Mouse (Mus musculus) kidney, embryonic 14.5 days (tissue): ENCODE measurements around the gene Snx29. TPM values are rescaled to one million over a fixed set of nuclear protein-coding genes. Genes with fewer than 3 reads are reported as not detected.

Source experiments
- ATAC-seq: fragments of 200-750 bp; cut with Nextera tagmentation; 2 replicates; pipeline ENCODE4 v1.8.0; 2017; ENCODE audit warnings: moderate number of reproducible peaks, mild to moderate bottlenecking, moderate TSS enrichment, moderate library complexity; ENCODE audit not compliant: low FRiP score, low TSS enrichment
- H3K27ac ChIP-seq: fragments of 300-500 bp; sonication (generic); 2 replicates; pipeline ENCODE4 v1.5.1; 2014; ENCODE audit warnings: low read depth, mild to moderate bottlenecking, low read length, moderate library complexity, mixed read lengths
- H3K27me3 ChIP-seq: fragments of 300-500 bp; sonication (generic); 2 replicates; pipeline ENCODE4 v1.6.1; 2014; ENCODE audit warnings: mild to moderate bottlenecking, low read length; ENCODE audit not compliant: control insufficient read depth, insufficient read depth
- H3K36me3 ChIP-seq: fragments of 300-500 bp; sonication (generic); 2 replicates; pipeline ENCODE4 v1.6.1; 2014; ENCODE audit warnings: low read length, mixed read lengths; ENCODE audit not compliant: control insufficient read depth, insufficient read depth
- H3K4me1 ChIP-seq: fragments of 300-500 bp; sonication (generic); 2 replicates; pipeline ENCODE4 v1.6.1; 2014; ENCODE audit warnings: low read length, mixed read lengths; ENCODE audit not compliant: control insufficient read depth, insufficient read depth
- H3K4me2 ChIP-seq: fragments of 300-500 bp; sonication (generic); replicated peaks from 2 replicates; pipeline ENCODE4 v1.6.1; 2014; ENCODE audit warnings: low read depth, mild to moderate bottlenecking, low read length
- H3K4me3 ChIP-seq: fragments of 300-500 bp; sonication (generic); 2 replicates; pipeline ENCODE4 v1.5.1; 2014; ENCODE audit warnings: mild to moderate bottlenecking, low read length
- H3K9ac ChIP-seq: fragments of 300-500 bp; sonication (generic); 2 replicates; pipeline ENCODE4 v1.6.1; 2014; ENCODE audit warnings: low read depth, mild to moderate bottlenecking, low read length, moderate library complexity
- H3K9me3 ChIP-seq: fragments of 300-500 bp; sonication (generic); 2 replicates; pipeline ENCODE4 v1.6.1; 2016; ENCODE audit warnings: low read length; ENCODE audit not compliant: control insufficient read depth
- WGBS: fragments of 180-500 bp; shearing (Covaris S2); extraction: QIAGEN DNeasy Blood & Tissue Kit; methylation state at CpG from one replicate; pipeline ENCODE4 v1.1.7; 2014; 5-methylcytosine and 5-hydroxymethylcytosine counted together
- polyA plus RNA-seq: library from polyadenylated mRNA; unstranded; fragments of >200 nt; fragmentation: Nextera tagmentation; extraction: Ambion mirVana; gene quantifications from 2 replicates; pipeline ENCODE4 v1.2.1, GENCODE M21; 2014

Gene Snx29
- polyA plus RNA-seq, 1 experiment from 2014 or later, result 17.7 TPM

- WGBS, result 72% methylated on average over 4 of the region's 4 CpGs
- Histone ChIP-seq H3K4me2 (no peak overlapping the region), H3K27ac (no peak overlapping the region), H3K27me3 (no peaks in the 10 kb centered on the region), H3K9ac (no peak overlapping the region), H3K36me3 (no peaks in the 10 kb centered on the region), H3K4me1 (no peaks in the 10 kb centered on the region), H3K4me3 (no peak overlapping the region), H3K9me3 (no peaks in the 10 kb centered on the region)
- no peak for ATAC-seq
These were observed 386.7 kb downstream of the Snx29 start for GRCm38 (mm10) chr16:11709382-11709781.

- Histone ChIP-seq H3K9ac (no peak overlapping the region), H3K4me1 (no peaks in the 10 kb centered on the region), H3K9me3 (no peaks in the 10 kb centered on the region), H3K27ac (no peak overlapping the region), H3K4me3 (no peak overlapping the region), H3K36me3 (no peaks in the 10 kb centered on the region), H3K4me2 (no peak overlapping the region), H3K27me3 (no peaks in the 10 kb centered on the region)
- no peak for ATAC-seq
- 57% methylated on average over 5 of the region's 5 CpGs for WGBS
These were observed 387.4 kb downstream of the Snx29 start for GRCm38 (mm10) chr16:11709999-11710667.

DNA sequence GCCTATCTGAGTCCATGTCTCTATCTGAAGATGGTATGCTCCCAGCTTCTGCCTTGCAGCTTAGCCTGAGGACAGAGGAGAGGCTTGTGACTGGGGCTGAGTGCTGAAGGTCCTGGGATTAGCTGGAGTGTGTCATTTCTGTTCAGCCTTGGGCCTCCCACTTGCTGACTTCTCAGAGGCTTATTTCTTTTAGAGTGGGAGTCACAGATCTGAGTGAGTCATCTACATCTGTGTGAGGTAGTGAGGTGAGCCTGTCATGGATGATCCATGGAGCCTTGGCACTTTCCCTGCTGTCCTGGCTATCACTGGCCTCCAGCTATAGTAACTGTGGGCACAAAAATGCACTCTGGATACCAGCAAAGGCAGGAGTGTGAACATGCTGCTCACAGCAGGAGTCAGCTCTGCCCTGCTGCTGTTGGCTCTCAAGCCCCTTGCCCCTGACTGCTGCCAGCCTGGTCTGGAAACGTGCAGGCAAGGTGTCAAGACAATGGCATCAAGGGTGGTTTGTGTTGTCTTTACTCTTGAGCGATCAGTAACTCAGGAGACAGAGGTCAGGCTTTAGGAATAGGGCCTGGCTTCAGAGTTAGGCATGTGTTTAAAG lies 390.7 kb downstream of the Snx29 start:
- Histone ChIP-seq H3K9ac (no peak overlapping the region), H3K4me2 (no peak overlapping the region), H3K4me1 (no peaks in the 10 kb centered on the region), H3K27me3 (no peaks in the 10 kb centered on the region), H3K27ac (no peak overlapping the region), H3K9me3 (no peaks in the 10 kb centered on the region), H3K36me3 (no peaks in the 10 kb centered on the region), H3K4me3 (no peak overlapping the region)
- ATAC-seq, result no peak
- 41% methylated on average over 2 of the region's 2 CpGs for WGBS

- Histone ChIP-seq H3K27ac (no peak overlapping the region), H3K9me3 (no peaks in the 10 kb centered on the region), H3K4me3 (no peak overlapping the region), H3K36me3 (no peaks in the 10 kb centered on the region), H3K27me3 (no peaks in the 10 kb centered on the region), H3K9ac (no peak overlapping the region), H3K4me2 (no peak overlapping the region), H3K4me1 (no peaks in the 10 kb centered on the region)
- 94% methylated on average over 1 of the region's 1 CpGs for WGBS
- no peak for ATAC-seq
These were observed 394.2 kb downstream of the Snx29 start for GRCm38 (mm10) chr16:11716932-11717331.

DNA sequence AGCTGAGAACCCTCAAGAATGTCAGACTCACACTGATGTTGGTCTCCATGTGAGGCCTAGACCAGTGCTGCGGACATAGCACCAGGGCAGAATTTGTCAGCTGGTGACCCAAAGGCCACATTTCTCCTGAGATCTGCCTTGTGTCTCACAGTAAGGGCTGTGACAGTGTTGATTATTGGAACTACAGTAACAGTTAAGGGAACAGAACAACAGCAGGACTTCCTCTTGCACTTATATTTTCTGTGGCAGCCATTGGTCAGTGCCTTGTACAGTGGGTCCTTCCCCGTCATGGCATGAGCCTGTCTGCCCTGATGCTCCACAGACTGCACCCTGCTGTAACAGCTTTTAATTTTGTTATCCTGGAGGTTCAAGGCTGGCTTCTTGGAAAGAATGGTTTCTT lies 403.2 kb downstream of the Snx29 start:
- Histone ChIP-seq H3K4me3 (no peak overlapping the region), H3K27me3 (no peaks in the 10 kb centered on the region), H3K9ac (no peak overlapping the region), H3K36me3 (no peaks in the 10 kb centered on the region), H3K4me1 (no peaks in the 10 kb centered on the region), H3K27ac (no peak overlapping the region), H3K4me2 (no peak overlapping the region), H3K9me3 (no peaks in the 10 kb centered on the region)
- 91% methylated on average over 2 of the region's 2 CpGs for WGBS
- ATAC-seq, result no peak

DNA sequence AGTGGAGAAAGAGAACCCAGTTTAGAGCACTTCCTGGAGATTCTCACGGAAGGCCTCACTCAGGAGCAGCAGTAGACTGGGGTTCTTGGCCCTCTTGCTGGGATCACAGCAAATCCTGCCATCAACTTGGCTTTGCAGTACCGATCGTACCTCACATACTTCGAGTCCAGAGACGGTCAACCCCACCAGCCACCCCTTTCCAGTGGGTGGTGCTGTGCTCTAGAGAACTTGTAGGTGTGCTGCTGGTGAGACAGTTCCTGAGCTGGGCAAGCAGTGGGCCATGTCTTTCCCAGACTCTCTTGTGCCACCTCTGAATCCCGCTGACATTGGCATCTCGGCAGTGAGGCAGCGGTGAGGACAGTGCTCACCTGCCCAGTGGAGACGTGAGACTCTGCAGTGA lies 404.6 kb downstream of the Snx29 start:
- Histone ChIP-seq H3K9ac (no peak overlapping the region), H3K4me1 (no peaks in the 10 kb centered on the region), H3K27me3 (no peaks in the 10 kb centered on the region), H3K4me2 (no peak overlapping the region), H3K9me3 (no peaks in the 10 kb centered on the region), H3K4me3 (no peak overlapping the region), H3K27ac (no peak overlapping the region), H3K36me3 (no peaks in the 10 kb centered on the region)
- ATAC-seq, result no peak
- 93% methylated on average over 9 of the region's 9 CpGs for WGBS

GRCm38 (mm10) chr16:11728131-11728530 lies 405.4 kb downstream of the Snx29 start:
- Histone ChIP-seq H3K4me3 (no peak overlapping the region), H3K36me3 (no peaks in the 10 kb centered on the region), H3K4me2 (no peak overlapping the region), H3K9me3 (no peaks in the 10 kb centered on the region), H3K4me1 (no peaks in the 10 kb centered on the region), H3K27ac (no peak overlapping the region), H3K9ac (no peak overlapping the region), H3K27me3 (no peaks in the 10 kb centered on the region)
- WGBS, result 66% methylated on average over 3 of the region's 3 CpGs
- no peak for ATAC-seq

GRCm38 (mm10) chr16:11728627-11729026 lies 405.9 kb downstream of the Snx29 start:
- no peak for ATAC-seq
- Histone ChIP-seq H3K4me3 (no peak overlapping the region), H3K9ac (no peak overlapping the region), H3K36me3 (no peaks in the 10 kb centered on the region), H3K4me2 (no peak overlapping the region), H3K27me3 (no peaks in the 10 kb centered on the region), H3K9me3 (no peaks in the 10 kb centered on the region), H3K4me1 (no peaks in the 10 kb centered on the region), H3K27ac (no peak overlapping the region)
- WGBS, result 72% methylated on average over 3 of the region's 3 CpGs

GRCm38 (mm10) chr16:11729111-11729510 lies 406.4 kb downstream of the Snx29 start:
- no peak overlapping the region for H3K4me3 ChIP-seq
- no peaks in the 10 kb centered on the region for H3K27me3 ChIP-seq
- no peak for ATAC-seq
- H3K27ac ChIP-seq, result no peak overlapping the region
- H3K9ac ChIP-seq, result no peak overlapping the region
- WGBS, result 83% methylated on average over 6 of the region's 6 CpGs
- no peak overlapping the region for H3K4me2 ChIP-seq
- H3K9me3 ChIP-seq, result no peaks in the 10 kb centered on the region
- no peaks in the 10 kb centered on the region for H3K36me3 ChIP-seq
- H3K4me1 ChIP-seq, result no peaks in the 10 kb centered on the region
